Mouse (Mus musculus) MEL (cell line): ENCODE data around the gene Neurl2. TPM values are rescaled to one million over a fixed set of nuclear protein-coding genes. Genes with fewer than 3 reads are reported as not detected.

ENCODE experiments used
- DNase-seq: peaks from one replicate; pipeline ENCODE4 v3.0.0; 2011; ENCODE audit warnings: low read depth, low spot score
- H3K27ac ChIP-seq: 2 replicates; pipeline ENCODE4 v1.5.1; 2012; ENCODE audit warnings: low read depth, mild to moderate bottlenecking, control low read depth, low read length, moderate library complexity; ENCODE audit not compliant: control insufficient read depth
- H3K27me3 ChIP-seq, 2 experiments: fragments of 150-350 bp in 1 of 2; sonication (generic) in 1 of 2; 2 replicates each; pipeline ENCODE4 v1.6.1; 2012; ENCODE audit warnings: low read length in 2 of 2, mild to moderate bottlenecking in 2 of 2, improper control_type of control experiment in 1 of 2, moderate library complexity in 1 of 2; ENCODE audit not compliant: insufficient read depth in 2 of 2, control insufficient read depth in 1 of 2
- H3K36me3 ChIP-seq, 2 experiments: 2 replicates each; pipeline ENCODE4 v1.6.1; 2012 to 2014; ENCODE audit warnings: low read length in 2 of 2, improper control_type of control experiment in 1 of 2, inconsistent platforms in 1 of 2, mild to moderate bottlenecking in 1 of 2; ENCODE audit not compliant: insufficient read depth in 2 of 2, control insufficient read depth in 1 of 2
- H3K4me1 ChIP-seq, 2 experiments: fragments of 150-350 bp in 1 of 2; sonication (generic) in 1 of 2; 2 replicates each; pipeline ENCODE4 v1.6.1; 2012; ENCODE audit warnings: low read length in 2 of 2, improper control_type of control experiment in 1 of 2, mild to moderate bottlenecking in 1 of 2; ENCODE audit not compliant: insufficient read depth in 2 of 2, control insufficient read depth in 1 of 2
- H3K4me3 ChIP-seq, 2 experiments: fragments of 150-350 bp in 1 of 2; sonication (generic) in 1 of 2; 2 replicates each; pipeline ENCODE4 v1.5.1; 2012; ENCODE audit warnings: low read depth in 2 of 2, low read length in 2 of 2, mild to moderate bottlenecking in 2 of 2, moderate library complexity in 2 of 2, control low read depth in 1 of 2, improper control_type of control experiment in 1 of 2; ENCODE audit not compliant: control insufficient read depth in 1 of 2, insufficient read depth in 1 of 2
- H3K79me2 ChIP-seq: 2 replicates; pipeline ENCODE4 v1.6.1; 2012; ENCODE audit warnings: mild to moderate bottlenecking, low read length, moderate library complexity; ENCODE audit not compliant: control insufficient read depth, poor library complexity, insufficient read depth
- H3K9ac ChIP-seq: 2 replicates; pipeline ENCODE4 v1.6.1; 2012; ENCODE audit warnings: low read depth, mild to moderate bottlenecking, control low read depth, low read length, moderate library complexity; ENCODE audit not compliant: control insufficient read depth, poor library complexity, severe bottlenecking
- H3K9me3 ChIP-seq: fragments of 150-350 bp; sonication (generic); replicated peaks from 2 replicates; pipeline ENCODE4 v1.6.1; 2012; ENCODE audit warnings: mild to moderate bottlenecking, low read length, improper control_type of control experiment, moderate library complexity; ENCODE audit not compliant: insufficient read depth
- BHLHE40 ChIP-seq: IDR thresholded peaks from 2 replicates; pipeline ENCODE4 v1.6.1; 2012; ENCODE audit warnings: low read depth, mild to moderate bottlenecking, inconsistent platforms, low read length, improper control_type of control experiment, borderline replicate concordance
- CHD1 ChIP-seq: IDR thresholded peaks from 2 replicates; pipeline ENCODE4 v1.6.1; 2012; ENCODE audit warnings: low read depth, mild to moderate bottlenecking, inconsistent platforms, low read length, improper control_type of control experiment
- CHD2 ChIP-seq: IDR thresholded peaks from 2 replicates; pipeline ENCODE4 v1.6.1; 2011; ENCODE audit warnings: low read length, improper control_type of control experiment
- E2F4 ChIP-seq: IDR thresholded peaks from 2 replicates; pipeline ENCODE4 v1.6.1; 2011; ENCODE audit warnings: low read depth, low read length, improper control_type of control experiment, borderline replicate concordance
- EP300 ChIP-seq, 2 experiments: IDR thresholded peaks; 2 replicates each; pipeline ENCODE4 v1.6.1; 2011; ENCODE audit warnings: improper control_type of control experiment in 2 of 2, low read length in 2 of 2, low read depth in 1 of 2, mild to moderate bottlenecking in 1 of 2
- ETS1 ChIP-seq: IDR thresholded peaks from 2 replicates; pipeline ENCODE4 v1.6.1; 2012; ENCODE audit warnings: low read depth, mild to moderate bottlenecking, inconsistent platforms, low read length, improper control_type of control experiment, moderate library complexity
- GATA1 ChIP-seq: IDR thresholded peaks from 2 replicates; pipeline ENCODE4 v1.6.1; 2011; ENCODE audit warnings: low read depth, low read length, improper control_type of control experiment
- MAX ChIP-seq: IDR thresholded peaks from 2 replicates; pipeline ENCODE4 v1.6.1; 2011; ENCODE audit warnings: low read length, improper control_type of control experiment
- MEF2A ChIP-seq: IDR thresholded peaks from 2 replicates; pipeline ENCODE4 v1.6.1; 2014; ENCODE audit warnings: low read depth, mild to moderate bottlenecking, inconsistent platforms, low read length, improper control_type of control experiment; ENCODE audit not compliant: poor library complexity, insufficient replicate concordance, severe bottlenecking; ENCODE audit errors: extremely low read depth
- MXI1 ChIP-seq: IDR thresholded peaks from 2 replicates; pipeline ENCODE4 v1.6.1; 2011; ENCODE audit warnings: mild to moderate bottlenecking, low read depth, low read length, improper control_type of control experiment
- MYB ChIP-seq: IDR thresholded peaks from 2 replicates; pipeline ENCODE4 v1.6.1; 2011; ENCODE audit warnings: mild to moderate bottlenecking, low read depth, low read length, improper control_type of control experiment
- MYC ChIP-seq: IDR thresholded peaks from 2 replicates; pipeline ENCODE4 v1.6.1; 2011; ENCODE audit warnings: low read depth, mild to moderate bottlenecking, low read length, improper control_type of control experiment, moderate library complexity
- NRF1 ChIP-seq: IDR thresholded peaks from 2 replicates; pipeline ENCODE4 v1.6.1; 2014; ENCODE audit warnings: low read depth, mild to moderate bottlenecking, inconsistent platforms, low read length, improper control_type of control experiment, moderate library complexity; ENCODE audit not compliant: poor library complexity, insufficient read depth, severe bottlenecking
- POLR2A ChIP-seq, 2 experiments: IDR thresholded peaks; 2 replicates each; pipeline ENCODE4 v1.6.1; 2011 to 2012; ENCODE audit warnings: low read length in 2 of 2, mild to moderate bottlenecking in 2 of 2, control low read depth in 1 of 2, improper control_type of control experiment in 1 of 2, low read depth in 1 of 2, moderate library complexity in 1 of 2; ENCODE audit not compliant: control insufficient read depth in 1 of 2, insufficient read depth in 1 of 2, poor library complexity in 1 of 2
- POLR2AphosphoS2 ChIP-seq: IDR thresholded peaks from 2 replicates; pipeline ENCODE4 v1.6.1; 2011; ENCODE audit warnings: low read length, improper control_type of control experiment
- POLR2AphosphoS5 ChIP-seq: IDR thresholded peaks from 2 replicates; pipeline ENCODE4 v1.6.1; 2012; ENCODE audit warnings: low read depth, borderline replicate concordance, mild to moderate bottlenecking, inconsistent platforms, low read length, moderate library complexity, mixed read lengths
- RAD21 ChIP-seq: IDR thresholded peaks from 2 replicates; pipeline ENCODE4 v1.6.1; 2011; ENCODE audit warnings: mild to moderate bottlenecking, low read depth, low read length, improper control_type of control experiment
- RCOR1 ChIP-seq: IDR thresholded peaks from 2 replicates; pipeline ENCODE4 v1.6.1; 2012; ENCODE audit warnings: low read depth, mild to moderate bottlenecking, inconsistent platforms, low read length, improper control_type of control experiment
- SIN3A ChIP-seq: IDR thresholded peaks from 2 replicates; pipeline ENCODE4 v1.6.1; 2012; ENCODE audit warnings: low read length, improper control_type of control experiment, inconsistent platforms
- SMC3 ChIP-seq: IDR thresholded peaks from 2 replicates; pipeline ENCODE4 v1.6.1; 2011; ENCODE audit warnings: low read depth, low read length, improper control_type of control experiment
- TBP ChIP-seq: IDR thresholded peaks from 2 replicates; pipeline ENCODE4 v1.8.0; 2011; ENCODE audit warnings: low read depth, low read length, improper control_type of control experiment
- TCF12 ChIP-seq: IDR thresholded peaks from 2 replicates; pipeline ENCODE4 v1.6.1; 2014; ENCODE audit warnings: low read depth, mild to moderate bottlenecking, inconsistent platforms, low read length, improper control_type of control experiment, moderate library complexity
- UBTF ChIP-seq: IDR thresholded peaks from 2 replicates; pipeline ENCODE4 v1.6.1; 2012; ENCODE audit warnings: low read depth, mild to moderate bottlenecking, inconsistent platforms, low read length, improper control_type of control experiment, moderate library complexity, borderline replicate concordance; ENCODE audit not compliant: insufficient read depth
- ZMIZ1 ChIP-seq: IDR thresholded peaks from 2 replicates; pipeline ENCODE4 v1.6.1; 2012; ENCODE audit warnings: low read depth, mild to moderate bottlenecking, inconsistent platforms, low read length, improper control_type of control experiment, moderate library complexity
- ZNF384 ChIP-seq: IDR thresholded peaks from 2 replicates; pipeline ENCODE4 v1.6.1; 2012; ENCODE audit warnings: low read depth, mild to moderate bottlenecking, inconsistent platforms, low read length, improper control_type of control experiment
- polyA plus RNA-seq, 2 experiments: library from polyadenylated mRNA; stranded (reverse) in 1 of 2; unstranded in 1 of 2; fragments of >175 nt in 1 of 2; fragments of >200 nt in 1 of 2; gene quantifications; 2 replicates each; pipeline versions ENCODE4 v1.2.1 to v1.2.4; 2012; ENCODE audit warnings: low replicate concordance in 2 of 2, low read depth in 1 of 2; ENCODE audit not compliant: insufficient read length in 2 of 2, insufficient read depth in 1 of 2, missing spikeins in 1 of 2
- total RNA-seq: library from RNA; depleted of rRNA; stranded (reverse); fragments of 300-350 nt; gene quantifications from 2 replicates; pipeline ENCODE4 v1.2.3, GENCODE M21; 2012

The Neurl2 gene
- total and polyA plus RNA-seq, 3 experiments: 1.6 to 2.6 TPM; not detected in 1

DNA sequence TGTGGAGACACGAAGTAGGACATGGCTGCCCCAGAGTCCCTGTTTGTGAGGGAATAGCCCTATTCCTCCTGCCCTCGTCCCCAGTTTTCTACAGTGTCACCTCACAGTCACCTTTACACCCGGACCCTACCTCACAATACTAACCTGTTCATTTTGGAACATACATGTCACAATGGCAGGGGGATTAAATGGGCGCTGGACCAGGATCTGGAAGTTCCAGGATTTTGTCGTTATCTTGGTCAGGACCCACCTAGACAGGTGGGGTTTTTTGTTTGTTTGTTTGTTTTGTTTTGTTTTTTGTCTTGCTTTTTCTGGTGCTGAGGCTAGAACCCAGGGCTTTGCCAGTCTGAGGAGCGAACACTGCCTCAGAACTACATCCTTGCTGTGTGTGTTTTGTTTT is 4.8 kb downstream of the Neurl2 start, which contains the start of gene Spata25:
TSS of gene Spata25 (minus strand) at position 101 of the 400 bp plus-strand sequence.
- no peaks in the 10 kb centered on the region for H3K27me3 ChIP-seq
- no peak for TF ChIP-seq RAD21
- TF ChIP-seq SIN3A: no peak
- no peak for TF ChIP-seq MYC
- no peak for TF ChIP-seq MEF2A
- TF ChIP-seq POLR2AphosphoS5: no peak
- no peak for TF ChIP-seq EP300 (IDR thresholded peaks at IDR 0.05; ENCODE audit: low read depth in 1 of 2, low read length in 2 of 2)
- no peak for TF ChIP-seq BHLHE40
- no peak for TF ChIP-seq NRF1
- no peak for TF ChIP-seq MAX
- no peak for TF ChIP-seq E2F4
- TF ChIP-seq RCOR1: no peak
- no peak for TF ChIP-seq CHD2
- no peak for TF ChIP-seq SMC3
- no peak for TF ChIP-seq UBTF
- TF ChIP-seq POLR2AphosphoS2: no peak
- TF ChIP-seq ZMIZ1: no peak
- no peak for TF ChIP-seq MXI1
- no peak for TF ChIP-seq CHD1
- H3K4me3 ChIP-seq: no peak within 1 kb of the TSS
- no peaks in the 10 kb centered on the region for H3K9me3 ChIP-seq
- peaks cover 2 to 22% of the 10 kb centered on the region in 2 experiments; a peak in 3 of 4 replicates for H3K4me1 ChIP-seq
- peak within 1 kb of the TSS; percentile 38 for H3K9ac ChIP-seq
- no peak for DNase-seq
- H3K79me2 ChIP-seq: peaks cover 9% of the 10 kb centered on the region
- H3K36me3 ChIP-seq: peaks cover 0 to 17% of the 10 kb centered on the region in 2 experiments; a peak in 2 of 4 replicates
- H3K27ac ChIP-seq: peak within 1 kb of the TSS; percentile 72

DNA sequence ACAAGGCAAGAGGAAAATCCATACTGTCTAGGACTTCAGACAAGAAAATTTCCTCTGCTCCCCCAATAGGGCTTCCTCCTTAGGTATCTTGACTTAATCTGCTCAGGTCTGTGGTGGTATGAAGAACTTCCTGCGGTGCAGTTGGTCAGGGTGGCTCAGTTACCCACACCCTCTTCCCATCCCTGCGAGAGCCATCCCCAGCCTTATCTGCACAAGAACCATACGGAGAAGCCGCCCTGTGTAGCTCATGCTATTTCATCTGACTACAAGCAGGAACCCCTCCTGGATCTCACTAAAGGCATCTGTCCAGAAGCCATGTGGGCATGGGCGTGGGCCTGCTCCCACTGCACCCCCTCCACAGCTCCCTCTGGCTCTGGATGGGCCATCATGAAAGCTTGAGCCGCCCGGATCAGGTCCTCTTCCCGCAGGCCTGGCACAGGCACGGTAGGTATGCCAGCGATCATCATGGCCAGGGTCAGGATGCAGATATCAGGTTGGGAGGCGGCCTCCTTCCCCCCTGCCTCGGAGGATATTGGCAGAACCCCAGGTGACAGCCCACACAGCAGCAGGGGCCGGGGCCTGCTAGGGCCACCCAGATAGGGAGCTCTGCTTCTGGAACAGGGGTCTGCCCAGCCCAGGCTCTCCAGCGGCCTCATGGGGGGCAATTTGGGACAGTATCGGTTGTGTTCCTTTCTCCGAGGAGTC is 6.0 kb downstream of the Neurl2 start:
- H3K4me3 ChIP-seq: no peak overlapping the region
- no peaks in the 10 kb centered on the region for H3K9me3 ChIP-seq
- H3K36me3 ChIP-seq: peaks cover 0 to 19% of the 10 kb centered on the region in 2 experiments; a peak in 2 of 4 replicates
- DNase-seq: peak; percentile 79
- H3K79me2 ChIP-seq: peaks cover 4% of the 10 kb centered on the region
- peak overlapping the region; percentile 38 for H3K9ac ChIP-seq
- no peaks in the 10 kb centered on the region for H3K27me3 ChIP-seq
- peaks cover 2 to 24% of the 10 kb centered on the region in 2 experiments; a peak in 3 of 4 replicates for H3K4me1 ChIP-seq
- no peak for TF ChIP-seq ZNF384
- TF ChIP-seq MXI1: 0 out of 2 replicates have a peak, but pooled peaks have one; percentile 47
- peak; percentile 80 for TF ChIP-seq SIN3A
- TF ChIP-seq GATA1: peak; percentile 56
- TF ChIP-seq EP300 (IDR thresholded peaks at IDR 0.05; ENCODE audit: low read depth in 1 of 2, low read length in 2 of 2): peak in 1 of 2 experiments; percentile 53; a peak in 2 of 4 replicates
- 0 out of 2 replicates have a peak, but pooled peaks have one; percentile 51 for TF ChIP-seq TBP
- peak; percentile 42; the same call in 1 of the 2 replicates for TF ChIP-seq TCF12
- TF ChIP-seq MYB: no peak
- peak in 1 of 2 experiments; percentile 24; a peak in 1 of 4 replicates for TF ChIP-seq POLR2A (IDR thresholded peaks at IDR 0.05; ENCODE audit: control insufficient read depth in 1 of 2, insufficient read depth in 1 of 2, low read depth in 1 of 2, low read length in 2 of 2, poor library complexity in 1 of 2)
- 0 out of 2 replicates have a peak, but pooled peaks have one; percentile 46 for TF ChIP-seq MYC
- TF ChIP-seq ETS1: peak; percentile 75
- TF ChIP-seq MAX: no peak
- H3K27ac ChIP-seq: peak overlapping the region; percentile 72
